Mouse (Mus musculus) heart, adult 2 months (tissue): ENCODE results near the gene Coro2b. TPM values are rescaled to one million over a fixed set of nuclear protein-coding genes. Genes with fewer than 3 reads are reported as not detected.
A peak's percentile ranks its signal among the peaks of the same experiment; 100 is the strongest.

Experiments used
- DNase-seq, 2 experiments: peaks; one replicate each; pipeline ENCODE4 v3.0.0; 2021
- H3K27ac ChIP-seq: fragments of 200-600 bp; 2 replicates; pipeline ENCODE4 v1.8.1; 2022
- H3K27me3 ChIP-seq: fragments of 200-500 bp; 2 replicates; pipeline ENCODE4 v1.6.1; 2012; ENCODE audit warnings: mild to moderate bottlenecking, low read length, inconsistent platforms, mixed read lengths; ENCODE audit not compliant: control insufficient read depth, insufficient read depth
- H3K36me3 ChIP-seq: fragments of 200-500 bp; 2 replicates; pipeline ENCODE4 v1.6.1; 2012; ENCODE audit warnings: low read length, inconsistent platforms; ENCODE audit not compliant: control insufficient read depth, insufficient read depth
- H3K4me1 ChIP-seq: fragments of 200-500 bp; 2 replicates; pipeline ENCODE4 v1.6.1; 2011; ENCODE audit warnings: low read length; ENCODE audit not compliant: control insufficient read depth, insufficient read depth
- H3K4me3 ChIP-seq: fragments of 200-600 bp; 2 replicates; pipeline ENCODE4 v1.8.1; 2022
- H3K79me2 ChIP-seq: fragments of 200-500 bp; replicated peaks from 2 replicates; pipeline ENCODE4 v1.6.1; 2012; ENCODE audit warnings: mild to moderate bottlenecking, inconsistent platforms, low read length, moderate library complexity, mixed read lengths; ENCODE audit not compliant: control insufficient read depth, insufficient read depth
- H3K9ac ChIP-seq: fragments of 200-500 bp; 2 replicates; pipeline ENCODE4 v1.6.1; 2012; ENCODE audit warnings: low read depth, mild to moderate bottlenecking, control low read depth, inconsistent platforms, low read length, mixed read lengths
- CTCF ChIP-seq: fragments of 200-600 bp; IDR thresholded peaks from 2 replicates; pipeline ENCODE4 v1.8.1; 2022; ENCODE audit warnings: antibody characterized with exemption, mild to moderate bottlenecking, moderate library complexity
- EP300 ChIP-seq: fragments of 200-500 bp; IDR thresholded peaks from 2 replicates; pipeline ENCODE4 v1.6.1; 2011; ENCODE audit warnings: low read depth, low read length, control low read depth; ENCODE audit not compliant: insufficient read depth
- POLR2A ChIP-seq: fragments of 200-500 bp; IDR thresholded peaks from 2 replicates; pipeline ENCODE4 v1.6.1; 2011; ENCODE audit warnings: mild to moderate bottlenecking, low read depth, low read length, control low read depth; ENCODE audit not compliant: insufficient read depth
- whole genome bisulfite sequencing: fragments of 180-500 bp; shearing (Covaris S2); methylation state at CpG from one replicate; pipeline ENCODE4 v1.1.7; 2018; 5-methylcytosine and 5-hydroxymethylcytosine counted together
- intact Hi-C: fragments of 180-260 bp; cut with DNase I; formaldehyde crosslinking; loops from one replicate; pipeline ENCODE4 v1.15.1; 2025
- polyA plus RNA-seq: library from polyadenylated mRNA; depleted of rRNA; stranded (reverse); fragments of >200 nt; gene quantifications from 2 replicates; pipeline ENCODE4 v1.2.3, GENCODE M21; 2012
- total RNA-seq, 2 experiments: library from RNA; stranded (reverse); gene quantifications; 2 replicates each; pipeline ENCODE4 v1.2.3; 2021

Gene Coro2b
- total and polyA plus RNA-seq, 3 experiments: 10.1 to 17.2 (median 11.6) TPM

DNA sequence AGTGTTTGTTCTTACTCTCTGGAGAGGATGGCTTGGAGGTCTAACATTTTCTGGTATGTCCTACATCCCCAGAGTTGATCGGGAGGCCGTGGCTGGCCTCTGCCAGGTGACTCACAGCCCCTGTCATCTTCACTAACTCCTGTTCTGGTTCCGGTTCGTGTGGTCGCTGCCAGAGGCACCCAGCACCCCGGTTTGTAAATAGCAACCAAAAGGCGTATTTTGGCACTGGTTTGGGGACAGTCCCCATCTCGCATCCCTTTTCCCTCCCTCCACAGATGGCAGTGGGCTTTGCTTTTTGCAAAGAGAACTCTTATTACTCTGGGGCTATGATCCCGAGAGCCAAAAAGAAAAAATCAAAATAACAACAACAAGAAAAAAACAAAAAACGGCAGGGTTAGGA is 158.9 kb downstream of the Coro2b start:
- WGBS: 89% methylated on average over 10 of the region's 10 CpGs
- TF ChIP-seq POLR2A: no peak
- no peak for TF ChIP-seq EP300
- no peak for TF ChIP-seq CTCF
- intact Hi-C loops: no loop called here
- H3K4me3 ChIP-seq: no peak overlapping the region
- peaks cover 27% of the 10 kb centered on the region for H3K4me1 ChIP-seq
- no peaks in the 10 kb centered on the region for H3K27me3 ChIP-seq
- no peak overlapping the region for H3K9ac ChIP-seq
- H3K36me3 ChIP-seq: peaks cover 8% of the 10 kb centered on the region
- H3K27ac ChIP-seq: no peak overlapping the region
- H3K79me2 ChIP-seq: no peaks in the 10 kb centered on the region
- DNase-seq: no peak

DNA sequence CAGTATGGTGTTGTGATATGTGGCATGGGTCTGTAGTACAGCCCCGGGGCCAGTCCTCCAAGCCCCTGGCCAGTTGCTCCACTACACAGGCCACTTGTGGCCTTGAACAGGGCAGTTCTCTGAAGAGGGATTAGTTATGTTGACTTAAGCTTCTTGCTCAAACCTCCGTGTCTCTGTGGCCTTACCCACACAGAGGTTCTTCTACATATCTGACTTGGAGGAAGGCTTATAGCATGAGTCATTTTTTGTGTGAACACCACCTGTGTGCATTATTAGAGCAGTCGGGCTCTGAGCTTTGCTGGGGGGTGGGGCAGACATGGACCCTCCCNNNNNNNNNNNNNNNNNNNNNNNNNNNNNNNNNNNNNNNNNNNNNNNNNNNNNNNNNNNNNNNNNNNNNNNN is 162.6 kb downstream of the Coro2b start:
- intact Hi-C loops: no loop called here
- TF ChIP-seq POLR2A: no peak
- no peak for TF ChIP-seq CTCF
- WGBS: 54% methylated on average over 3 of the region's 3 CpGs

DNA sequence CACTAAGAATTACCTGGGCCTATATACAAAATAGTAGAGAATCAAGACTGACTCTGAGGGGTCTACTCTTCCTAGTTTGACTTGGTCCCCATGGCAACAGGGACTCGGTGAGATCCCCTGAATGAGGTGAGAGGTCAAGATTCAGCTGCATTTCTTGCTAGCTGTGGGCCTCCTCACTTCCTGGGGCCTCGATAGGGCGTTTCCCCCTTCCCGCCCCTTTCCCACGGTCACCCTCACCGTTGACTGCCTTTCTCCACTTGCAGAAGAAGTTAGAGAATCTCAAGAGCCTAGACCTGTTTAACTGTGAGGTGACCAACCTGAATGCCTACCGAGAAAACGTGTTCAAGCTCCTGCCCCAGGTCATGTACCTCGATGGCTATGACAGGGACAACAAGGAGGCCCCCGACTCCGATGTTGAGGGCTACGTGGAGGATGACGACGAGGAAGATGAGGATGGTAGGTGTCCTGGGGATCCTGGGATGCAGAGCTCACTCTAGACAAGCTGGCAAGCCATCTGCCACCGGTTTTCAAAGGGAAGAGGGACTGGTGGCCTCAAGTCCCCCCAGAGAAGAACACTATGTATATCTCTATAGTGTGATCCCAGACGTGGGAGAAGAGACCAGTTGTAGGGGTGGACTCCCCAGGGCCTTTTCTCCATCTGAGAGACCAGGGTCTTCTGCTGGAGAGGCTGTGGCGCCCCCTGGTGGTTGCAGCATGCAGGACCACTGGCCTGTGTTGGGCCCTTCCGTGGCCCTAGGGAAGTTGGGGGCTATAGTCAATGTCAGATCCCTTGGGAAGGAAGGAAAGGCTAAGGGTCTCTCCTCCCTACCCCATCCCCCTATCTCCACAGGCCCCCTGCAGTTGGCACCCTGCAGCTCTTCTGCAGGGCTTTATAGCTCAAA is 163.4 kb downstream of the Coro2b start:
- no peaks in the 10 kb centered on the region for H3K27me3 ChIP-seq
- H3K9ac ChIP-seq: no peak overlapping the region
- intact Hi-C loops: loop anchor here (1.0 to 2.0 kb wide), 3 partner anchors 30 to 177 kb away; no protein-coding TSS in a partner anchor
- peak overlapping the region; percentile 43 for H3K27ac ChIP-seq
- DNase-seq: peak; percentile 79 to 86
- H3K4me1 ChIP-seq: peaks cover 33% of the 10 kb centered on the region
- peaks cover 6% of the 10 kb centered on the region for H3K79me2 ChIP-seq
- H3K36me3 ChIP-seq: peaks cover 7% of the 10 kb centered on the region
- TF ChIP-seq EP300: 0 out of 2 replicates have a peak, but pooled peaks have one; percentile 44
- no peak for TF ChIP-seq POLR2A
- WGBS: 43% methylated on average over 18 of the region's 18 CpGs
- H3K4me3 ChIP-seq: no peak overlapping the region

More for the DNA sequence above, 162.6 kb downstream of the Coro2b start:
- Histone ChIP-seq H3K27ac (peak overlapping the region; percentile 43), H3K36me3 (peaks cover 7% of the 10 kb centered on the region), H3K4me3 (no peak overlapping the region), H3K79me2 (peaks cover 3% of the 10 kb centered on the region), H3K9ac (no peak overlapping the region), H3K27me3 (no peaks in the 10 kb centered on the region), H3K4me1 (peaks cover 26% of the 10 kb centered on the region)
- no peak for DNase-seq

DNA sequence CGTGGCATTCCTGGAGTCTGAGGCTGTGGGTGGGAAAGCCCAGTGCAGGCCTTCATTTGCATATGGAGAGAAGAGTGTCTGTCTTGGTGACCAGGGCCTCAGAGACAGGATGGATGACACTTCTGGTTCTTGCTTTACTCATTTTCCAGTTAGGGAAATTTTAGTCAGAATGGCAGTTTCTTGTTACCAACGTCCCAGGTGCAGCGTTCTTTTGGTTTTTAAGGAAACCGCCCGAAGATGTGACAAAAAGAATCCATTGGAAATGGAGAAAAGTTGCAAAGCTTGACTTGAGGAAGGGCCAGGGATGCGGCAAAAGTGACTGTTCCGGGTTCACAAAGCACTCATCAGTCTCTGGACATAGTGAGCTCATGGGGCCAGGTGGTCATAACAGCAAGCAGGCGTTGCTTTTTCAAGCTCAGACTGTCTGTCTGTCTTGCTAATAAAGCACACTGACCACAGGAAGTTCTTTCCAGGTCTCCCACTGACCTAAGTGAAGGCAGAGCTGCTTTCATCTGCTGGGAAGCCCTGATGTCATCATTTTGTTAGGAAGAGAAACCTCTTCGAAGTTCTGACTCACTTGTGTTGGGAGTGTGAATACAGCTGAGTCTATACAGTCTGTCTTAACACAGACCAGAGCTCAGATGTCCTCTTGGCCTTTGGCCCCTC is 164.2 kb downstream of the Coro2b start:
- Histone ChIP-seq H3K4me1 (peaks cover 39% of the 10 kb centered on the region), H3K4me3 (no peak overlapping the region), H3K27me3 (no peaks in the 10 kb centered on the region), H3K79me2 (peaks cover 6% of the 10 kb centered on the region), H3K36me3 (peaks cover 7% of the 10 kb centered on the region), H3K27ac (peak overlapping the region; percentile 48), H3K9ac (no peak overlapping the region; the same call in 1 of the 2 replicates)
- no peak for DNase-seq
- 60% methylated on average over 9 of the region's 9 CpGs for WGBS
- intact Hi-C loops: loop anchor here (1.0 to 2.0 kb wide), 3 partner anchors 29 to 178 kb away; no protein-coding TSS in a partner anchor
- no peak for TF ChIP-seq EP300
- no peak for TF ChIP-seq CTCF
- TF ChIP-seq POLR2A: no peak

DNA sequence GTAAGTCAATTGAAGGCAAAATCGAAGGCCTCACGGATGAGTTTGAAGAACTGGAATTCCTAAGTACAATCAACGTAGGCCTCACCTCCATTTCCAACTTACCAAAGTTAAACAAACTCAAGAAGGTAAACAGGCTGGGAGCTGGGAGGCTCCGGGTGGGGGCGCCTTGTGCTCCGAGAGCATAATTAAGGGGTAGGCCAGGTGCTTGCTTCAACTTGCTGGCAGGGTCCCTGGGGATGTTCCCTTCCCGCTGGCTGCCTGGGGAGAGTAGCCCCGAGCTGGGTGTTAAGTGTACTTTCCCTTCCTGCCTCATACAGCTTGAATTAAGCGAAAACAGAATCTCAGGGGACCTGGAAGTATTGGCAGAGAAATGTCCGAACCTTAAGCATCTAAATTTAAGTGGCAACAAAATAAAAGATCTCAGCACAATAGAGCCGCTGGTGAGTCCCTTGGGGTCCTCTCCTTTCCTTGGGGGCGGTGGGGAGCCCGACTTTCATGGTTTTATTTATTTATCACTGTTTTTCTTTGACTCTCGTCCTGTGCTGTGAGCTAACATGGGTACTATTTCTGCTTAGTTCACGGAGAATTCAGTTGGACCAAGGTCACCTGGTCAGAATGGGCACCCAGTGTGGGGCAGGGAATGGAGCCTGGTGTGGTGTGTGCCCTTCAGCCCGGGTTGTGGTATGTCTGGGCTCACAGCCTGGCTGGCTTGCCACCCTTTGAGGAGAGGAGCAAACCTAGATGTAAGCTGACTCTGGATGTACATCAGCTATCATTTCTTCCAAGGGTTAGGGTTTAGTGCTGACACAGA is 164.9 kb downstream of the Coro2b start:
- intact Hi-C loops: loop anchor here (2.0 kb wide), 1 partner anchor 179 kb away; no protein-coding TSS in a partner anchor
- no peaks in the 10 kb centered on the region for H3K27me3 ChIP-seq
- H3K27ac ChIP-seq: peak overlapping the region; percentile 48
- H3K4me3 ChIP-seq: no peak overlapping the region
- H3K4me1 ChIP-seq: peaks cover 45% of the 10 kb centered on the region
- H3K36me3 ChIP-seq: peaks cover 7% of the 10 kb centered on the region
- no peak for TF ChIP-seq POLR2A
- TF ChIP-seq CTCF: no peak
- TF ChIP-seq EP300: no peak
- 54% methylated on average over 16 of the region's 16 CpGs for WGBS
- peaks cover 6% of the 10 kb centered on the region for H3K79me2 ChIP-seq
- H3K9ac ChIP-seq: no peak overlapping the region; the same call in 1 of the 2 replicates
- peak in 1 of 2 experiments; percentile 34 for DNase-seq
